Mouse (Mus musculus) lung, postnatal 0 days (tissue): ENCODE measurements around the gene S100a14.

ENCODE experiments used
- CTCF ChIP-seq: IDR thresholded peaks from 2 replicates; pipeline ENCODE4 v1.5.1; 2016; ENCODE audit warnings: antibody characterized with exemption, mild to moderate bottlenecking
- EP300 ChIP-seq: IDR thresholded peaks from 2 replicates; pipeline ENCODE4 v1.6.1; 2016; ENCODE audit warnings: antibody characterized with exemption, mild to moderate bottlenecking, control low read depth

DNA sequence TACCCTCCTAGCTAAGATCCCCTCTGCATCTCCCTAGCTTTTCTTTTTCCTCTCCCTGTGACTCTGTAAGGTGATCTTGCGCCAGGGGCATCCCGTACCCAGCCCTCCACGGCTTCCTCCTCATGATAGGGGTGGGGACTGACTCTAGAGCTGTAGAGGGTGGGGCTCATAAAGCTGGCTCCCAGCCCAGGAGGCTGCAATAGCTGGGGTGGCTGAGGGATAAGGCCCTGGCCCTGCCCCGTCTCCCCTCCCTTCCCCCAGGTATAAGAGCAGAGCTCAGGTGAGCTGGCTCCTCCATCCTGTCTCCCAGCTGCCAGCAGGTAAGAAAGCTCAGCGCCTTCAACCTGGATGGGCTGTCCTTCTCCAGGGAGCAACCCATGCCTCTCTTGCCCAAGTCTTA, at the start of gene S100a14:
- TF ChIP-seq CTCF (no peak), EP300 (no peak)
